Mouse (Mus musculus) intestine, postnatal 0 days (tissue): ENCODE measurements around the gene Zfp385b. TPM values are rescaled to one million over a fixed set of nuclear protein-coding genes. Genes with fewer than 3 reads are reported as not detected.

Experiments used
- ATAC-seq: fragments of 200-750 bp; cut with Nextera tagmentation; 2 replicates; pipeline ENCODE4 v1.8.0; 2017; ENCODE audit warnings: mild to moderate bottlenecking, moderate TSS enrichment, moderate library complexity
- H3K27ac ChIP-seq: fragments of 300-500 bp; sonication (generic); 2 replicates; pipeline ENCODE4 v1.5.1; 2014; ENCODE audit warnings: mild to moderate bottlenecking, low read depth, low read length, moderate library complexity
- H3K27me3 ChIP-seq: fragments of 300-500 bp; sonication (generic); replicated peaks from 2 replicates; pipeline ENCODE4 v1.6.1; 2014; ENCODE audit warnings: low read length, mixed read lengths; ENCODE audit not compliant: control insufficient read depth, insufficient read depth
- H3K36me3 ChIP-seq: fragments of 300-500 bp; sonication (generic); 2 replicates; pipeline ENCODE4 v1.6.1; 2014; ENCODE audit warnings: mild to moderate bottlenecking, moderate library complexity; ENCODE audit not compliant: control insufficient read depth, insufficient read depth
- H3K4me1 ChIP-seq: fragments of 300-500 bp; sonication (generic); replicated peaks from 2 replicates; pipeline ENCODE4 v1.6.1; 2014; ENCODE audit warnings: antibody characterized with exemption, low read length, mixed read lengths; ENCODE audit not compliant: control insufficient read depth, insufficient read depth
- H3K4me2 ChIP-seq: fragments of 300-500 bp; sonication (generic); replicated peaks from 2 replicates; pipeline ENCODE4 v1.6.1; 2014; ENCODE audit warnings: low read depth, mild to moderate bottlenecking, moderate library complexity
- H3K4me3 ChIP-seq: fragments of 300-500 bp; sonication (generic); 2 replicates; pipeline ENCODE4 v1.5.1; 2014; ENCODE audit warnings: low read depth, low read length
- H3K9ac ChIP-seq: fragments of 300-500 bp; sonication (generic); 2 replicates; pipeline ENCODE4 v1.6.1; 2014; ENCODE audit warnings: mild to moderate bottlenecking, low read depth, low read length
- H3K9me3 ChIP-seq: fragments of 300-500 bp; sonication (generic); 2 replicates; pipeline ENCODE4 v1.6.1; 2016; ENCODE audit warnings: mixed run types; ENCODE audit not compliant: control insufficient read depth
- CTCF ChIP-seq: sonication (generic); IDR thresholded peaks from 2 replicates; pipeline ENCODE4 v1.5.1; 2016; ENCODE audit warnings: low read depth, mild to moderate bottlenecking, control low read depth, antibody characterized with exemption, moderate library complexity
- WGBS: fragments of 180-500 bp; shearing (Covaris S2); extraction: QIAGEN DNeasy Blood & Tissue Kit; methylation state at CpG from one replicate; pipeline ENCODE4 v1.1.7; 2014; 5-methylcytosine and 5-hydroxymethylcytosine counted together
- polyA plus RNA-seq: library from polyadenylated mRNA; unstranded; fragments of >200 nt; fragmentation: Nextera tagmentation; extraction: Ambion mirVana; gene quantifications from 2 replicates; pipeline ENCODE4 v1.2.1, GENCODE M21; 2015

Zfp385b gene
- polyA plus RNA-seq, 1 experiment from 2014 or later: 14.3 TPM

- 18% methylated on average over 1 of the region's 1 CpGs for WGBS
- no peaks in the 10 kb centered on the region for H3K9me3 ChIP-seq
- no peak overlapping the region for H3K9ac ChIP-seq
- H3K36me3 ChIP-seq: no peaks in the 10 kb centered on the region
- no peak overlapping the region for H3K4me2 ChIP-seq
- H3K27ac ChIP-seq: peak overlapping the region; percentile 16; the same call in 1 of the 2 replicates
- no peaks in the 10 kb centered on the region for H3K27me3 ChIP-seq
- no peaks in the 10 kb centered on the region for H3K4me1 ChIP-seq
- ATAC-seq: 0 out of 2 replicates have a peak, but pooled peaks have one; percentile 46
- no peak overlapping the region for H3K4me3 ChIP-seq
- no peak for TF ChIP-seq CTCF
Measured at GRCm38 (mm10) chr2:77543388-77543787, 276.1 kb downstream of the Zfp385b start.

GRCm38 (mm10) chr2:77542605-77543004 lies 276.8 kb downstream of the Zfp385b start:
- WGBS: 21% methylated on average over 2 of the region's 2 CpGs
- Histone ChIP-seq H3K27me3 (no peaks in the 10 kb centered on the region), H3K9ac (no peak overlapping the region), H3K4me3 (no peak overlapping the region), H3K27ac (no peak overlapping the region), H3K4me2 (no peak overlapping the region), H3K36me3 (no peaks in the 10 kb centered on the region), H3K9me3 (no peaks in the 10 kb centered on the region), H3K4me1 (no peaks in the 10 kb centered on the region)
- TF ChIP-seq CTCF: no peak
- ATAC-seq: peak; percentile 90

DNA sequence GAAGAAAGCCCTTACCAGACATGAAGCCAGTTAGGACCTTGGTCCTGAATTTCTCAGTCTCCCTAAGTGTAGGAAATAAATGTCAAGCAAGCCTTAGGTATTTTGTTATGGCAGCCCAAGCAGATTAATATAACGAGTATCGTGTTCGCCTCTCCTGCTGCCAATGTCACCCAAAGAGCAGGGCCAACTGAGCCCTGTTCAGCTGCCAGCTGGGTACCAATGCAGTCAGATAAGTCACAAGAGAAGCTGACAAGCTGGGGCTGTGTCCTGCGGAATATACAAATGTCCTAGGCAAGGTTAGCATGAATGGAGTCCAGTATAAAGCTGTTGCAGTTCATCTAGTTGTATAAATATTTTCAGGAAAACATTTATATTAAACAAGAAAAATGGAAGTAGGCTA lies 277.8 kb downstream of the Zfp385b start:
- no peak for ATAC-seq
- H3K4me3 ChIP-seq: no peak overlapping the region
- no peaks in the 10 kb centered on the region for H3K9me3 ChIP-seq
- 93% methylated on average over 4 of the region's 4 CpGs for WGBS
- no peak overlapping the region for H3K27ac ChIP-seq
- no peak overlapping the region for H3K9ac ChIP-seq
- TF ChIP-seq CTCF: no peak
- H3K4me2 ChIP-seq: no peak overlapping the region
- no peaks in the 10 kb centered on the region for H3K36me3 ChIP-seq
- no peaks in the 10 kb centered on the region for H3K27me3 ChIP-seq
- no peaks in the 10 kb centered on the region for H3K4me1 ChIP-seq

DNA sequence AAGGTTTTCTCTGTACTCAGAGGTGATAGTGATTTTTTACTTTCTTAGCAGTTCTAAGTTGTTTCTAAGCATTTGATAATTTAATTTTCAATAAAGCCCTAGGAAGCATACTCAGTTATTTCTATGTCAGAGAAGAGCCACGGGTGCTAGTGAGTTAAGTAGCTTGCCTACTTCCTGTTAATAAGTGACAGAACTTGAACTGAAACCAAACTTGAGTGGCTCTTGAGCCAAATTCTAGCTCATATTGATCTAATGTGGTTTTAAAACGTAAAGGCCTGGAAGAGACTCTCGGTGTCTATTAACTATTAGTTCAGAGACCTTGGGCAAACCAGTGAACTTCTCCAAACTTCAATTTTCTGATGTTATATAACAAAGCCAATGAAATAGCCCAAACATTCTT lies 278.6 kb downstream of the Zfp385b start:
- no peak for TF ChIP-seq CTCF
- no peak overlapping the region for H3K4me3 ChIP-seq
- no peak overlapping the region for H3K9ac ChIP-seq
- no peak for ATAC-seq
- H3K4me1 ChIP-seq: no peaks in the 10 kb centered on the region
- no peak overlapping the region for H3K27ac ChIP-seq
- no peaks in the 10 kb centered on the region for H3K9me3 ChIP-seq
- H3K36me3 ChIP-seq: no peaks in the 10 kb centered on the region
- 24% methylated on average over 3 of the region's 3 CpGs for WGBS
- no peaks in the 10 kb centered on the region for H3K27me3 ChIP-seq
- no peak overlapping the region for H3K4me2 ChIP-seq

- H3K27me3 ChIP-seq: no peaks in the 10 kb centered on the region
- no peaks in the 10 kb centered on the region for H3K9me3 ChIP-seq
- 43% methylated on average over 3 of the region's 3 CpGs for WGBS
- no peak overlapping the region for H3K9ac ChIP-seq
- H3K4me1 ChIP-seq: no peaks in the 10 kb centered on the region
- peak; percentile 83 for ATAC-seq
- H3K4me2 ChIP-seq: no peak overlapping the region
- no peaks in the 10 kb centered on the region for H3K36me3 ChIP-seq
- peak overlapping the region; percentile 8; the same call in 1 of the 2 replicates for H3K27ac ChIP-seq
- no peak for TF ChIP-seq CTCF
- no peak overlapping the region for H3K4me3 ChIP-seq
Measured at GRCm38 (mm10) chr2:77536556-77536955, 282.9 kb downstream of the Zfp385b start.

GRCm38 (mm10) chr2:77528079-77528752 lies 291.2 kb downstream of the Zfp385b start:
- H3K9me3 ChIP-seq: no peaks in the 10 kb centered on the region
- peak overlapping the region; percentile 60 for H3K27ac ChIP-seq
- no peaks in the 10 kb centered on the region for H3K4me1 ChIP-seq
- H3K36me3 ChIP-seq: no peaks in the 10 kb centered on the region
- 60% methylated on average over 7 of the region's 7 CpGs for WGBS
- no peak overlapping the region for H3K4me2 ChIP-seq
- H3K27me3 ChIP-seq: no peaks in the 10 kb centered on the region
- no peak overlapping the region for H3K4me3 ChIP-seq
- no peak for TF ChIP-seq CTCF
- ATAC-seq: peak; percentile 36; the same call in 1 of the 2 replicates
- no peak overlapping the region for H3K9ac ChIP-seq

- no peak overlapping the region for H3K4me2 ChIP-seq
- no peaks in the 10 kb centered on the region for H3K36me3 ChIP-seq
- H3K27me3 ChIP-seq: no peaks in the 10 kb centered on the region
- ATAC-seq: peak; percentile 84
- H3K4me3 ChIP-seq: no peak overlapping the region
- 40% methylated on average over 6 of the region's 6 CpGs for WGBS
- H3K27ac ChIP-seq: peak overlapping the region; percentile 60
- no peak overlapping the region for H3K9ac ChIP-seq
- H3K4me1 ChIP-seq: no peaks in the 10 kb centered on the region
- H3K9me3 ChIP-seq: no peaks in the 10 kb centered on the region
- no peak for TF ChIP-seq CTCF
Measured at GRCm38 (mm10) chr2:77527616-77528015, 291.8 kb downstream of the Zfp385b start.
